Mouse (Mus musculus) midbrain, embryonic 12.5 days (tissue): ENCODE measurements around the gene Fkbp14. TPM values are rescaled to one million over a fixed set of nuclear protein-coding genes. Genes with fewer than 3 reads are reported as not detected.

ENCODE experiments used
- ATAC-seq: fragments of 200-750 bp; cut with Nextera tagmentation; 2 replicates; pipeline ENCODE4 v1.8.0; 2017; ENCODE audit warnings: low read depth, moderate TSS enrichment, moderate library complexity; ENCODE audit not compliant: low FRiP score
- H3K27ac ChIP-seq: fragments of 300-500 bp; sonication (generic); replicated peaks from 2 replicates; pipeline ENCODE4 v1.5.1; 2016; ENCODE audit warnings: mild to moderate bottlenecking
- H3K27me3 ChIP-seq: fragments of 300-500 bp; sonication (generic); 2 replicates; pipeline ENCODE4 v1.6.1; 2016; ENCODE audit warnings: mild to moderate bottlenecking
- H3K36me3 ChIP-seq: fragments of 300-500 bp; sonication (generic); 2 replicates; pipeline ENCODE4 v1.6.1; 2016
- H3K4me1 ChIP-seq: fragments of 300-500 bp; sonication (generic); 2 replicates; pipeline ENCODE4 v1.6.1; 2016
- H3K4me2 ChIP-seq: fragments of 300-500 bp; sonication (generic); replicated peaks from 2 replicates; pipeline ENCODE4 v1.6.1; 2016; ENCODE audit warnings: mild to moderate bottlenecking, moderate library complexity
- H3K4me3 ChIP-seq: fragments of 300-500 bp; sonication (generic); 2 replicates; pipeline ENCODE4 v1.5.1; 2016; ENCODE audit warnings: mild to moderate bottlenecking
- H3K9ac ChIP-seq: fragments of 300-500 bp; sonication (generic); replicated peaks from 2 replicates; pipeline ENCODE4 v1.6.1; 2016; ENCODE audit warnings: mild to moderate bottlenecking, moderate library complexity
- H3K9me3 ChIP-seq: fragments of 300-500 bp; sonication (generic); 2 replicates; pipeline ENCODE4 v1.6.1; 2016; ENCODE audit warnings: mild to moderate bottlenecking
- WGBS: fragments of 180-500 bp; shearing (Covaris S2); methylation state at CpG from one replicate; pipeline ENCODE4 v1.1.7; 2016; 5-methylcytosine and 5-hydroxymethylcytosine counted together
- polyA plus RNA-seq: library from polyadenylated mRNA; unstranded; fragments of >200 nt; fragmentation: Nextera tagmentation; extraction: Ambion mirVana; gene quantifications from 2 replicates; pipeline ENCODE4 v1.2.1, GENCODE M21; 2016

Fkbp14 gene
- polyA plus RNA-seq, 1 experiment from 2014 or later = 15.7 TPM

- no peak overlapping the region for H3K4me2 ChIP-seq
- 0 out of 2 replicates have a peak, but pooled peaks cover 4% of the 10 kb centered on the region for H3K9me3 ChIP-seq
- 90% methylated on average over 2 of the region's 2 CpGs for WGBS
- H3K4me1 ChIP-seq = no peaks in the 10 kb centered on the region
- H3K27ac ChIP-seq = no peak overlapping the region
- no peaks in the 10 kb centered on the region for H3K27me3 ChIP-seq
- H3K9ac ChIP-seq = no peak overlapping the region
- peaks cover 2% of the 10 kb centered on the region; the same call in 1 of the 2 replicates for H3K36me3 ChIP-seq
- no peak for ATAC-seq
- no peak overlapping the region for H3K4me3 ChIP-seq
Measured at GRCm38 (mm10) chr6:54602891-54603290, 5.8 kb upstream of the Fkbp14 start.

DNA sequence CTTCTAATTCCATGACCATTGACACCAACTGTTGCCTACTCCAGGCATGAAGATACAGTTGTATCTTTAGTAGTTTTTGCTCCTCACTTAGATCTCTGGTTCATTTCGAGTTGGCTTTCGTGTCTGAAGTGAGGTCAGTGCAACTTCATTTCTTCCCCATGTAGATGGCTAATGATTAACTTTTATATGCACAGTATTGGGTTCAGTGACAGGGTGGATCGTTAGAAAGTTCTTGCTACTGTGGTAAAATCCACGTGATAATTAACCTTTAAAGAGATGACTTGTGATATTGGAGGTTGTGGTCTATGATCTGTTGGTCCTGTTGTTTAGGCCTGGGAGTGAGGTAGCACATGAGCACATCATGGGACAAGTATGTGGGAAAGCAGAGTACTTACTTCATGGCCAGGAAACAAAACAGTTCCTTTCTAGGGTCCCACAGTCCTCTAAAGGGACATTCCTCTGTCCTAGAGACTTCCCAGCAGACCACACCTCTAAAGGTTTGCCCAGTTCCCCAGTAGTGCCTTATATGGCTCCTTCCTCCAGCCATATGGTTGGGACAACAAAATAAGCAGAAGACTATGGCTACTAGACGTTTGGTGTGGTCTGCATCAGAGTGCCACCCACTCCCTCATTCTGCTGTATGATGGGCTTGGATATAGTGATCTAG is 3.7 kb upstream of the Fkbp14 start:
- no peak overlapping the region for H3K4me3 ChIP-seq
- no peak for ATAC-seq
- 83% methylated on average over 5 of the region's 5 CpGs for WGBS

DNA sequence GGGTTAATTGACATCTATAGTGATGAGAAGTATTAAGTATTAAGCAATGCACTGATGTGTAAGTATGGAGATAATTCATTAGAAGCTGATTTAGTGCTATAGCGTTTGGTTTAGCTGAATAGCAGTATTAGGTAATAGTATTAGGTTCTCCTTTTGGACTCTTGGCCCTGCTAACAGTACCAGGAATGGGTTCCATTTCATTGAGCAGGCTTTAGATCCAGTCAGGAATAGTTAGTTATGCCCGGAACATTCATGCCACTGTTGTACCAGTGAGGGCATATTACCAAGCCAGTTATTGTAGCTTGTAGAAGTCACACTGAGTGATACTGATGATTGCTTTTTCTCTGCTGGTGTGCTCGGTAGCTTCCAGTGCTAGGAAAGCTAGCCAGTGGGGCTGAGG is 603 bp upstream of the Fkbp14 start:
- peaks cover 31% of the 10 kb centered on the region for H3K4me1 ChIP-seq
- no peak overlapping the region for H3K4me2 ChIP-seq
- no peaks in the 10 kb centered on the region for H3K36me3 ChIP-seq
- H3K9ac ChIP-seq = no peak overlapping the region
- ATAC-seq = no peak
- H3K4me3 ChIP-seq = no peak overlapping the region
- WGBS = 92% methylated on average over 3 of the region's 3 CpGs
- no peak overlapping the region for H3K27ac ChIP-seq
- H3K27me3 ChIP-seq = no peaks in the 10 kb centered on the region
- H3K9me3 ChIP-seq = no peaks in the 10 kb centered on the region

More for the DNA sequence above, 3.7 kb upstream of the Fkbp14 start:
- Histone ChIP-seq H3K36me3 (peaks cover 2% of the 10 kb centered on the region; the same call in 1 of the 2 replicates), H3K4me2 (no peak overlapping the region), H3K9me3 (0 out of 2 replicates have a peak, but pooled peaks cover 4% of the 10 kb centered on the region), H3K27ac (no peak overlapping the region), H3K27me3 (no peaks in the 10 kb centered on the region), H3K4me1 (peaks cover 16% of the 10 kb centered on the region), H3K9ac (no peak overlapping the region)

DNA sequence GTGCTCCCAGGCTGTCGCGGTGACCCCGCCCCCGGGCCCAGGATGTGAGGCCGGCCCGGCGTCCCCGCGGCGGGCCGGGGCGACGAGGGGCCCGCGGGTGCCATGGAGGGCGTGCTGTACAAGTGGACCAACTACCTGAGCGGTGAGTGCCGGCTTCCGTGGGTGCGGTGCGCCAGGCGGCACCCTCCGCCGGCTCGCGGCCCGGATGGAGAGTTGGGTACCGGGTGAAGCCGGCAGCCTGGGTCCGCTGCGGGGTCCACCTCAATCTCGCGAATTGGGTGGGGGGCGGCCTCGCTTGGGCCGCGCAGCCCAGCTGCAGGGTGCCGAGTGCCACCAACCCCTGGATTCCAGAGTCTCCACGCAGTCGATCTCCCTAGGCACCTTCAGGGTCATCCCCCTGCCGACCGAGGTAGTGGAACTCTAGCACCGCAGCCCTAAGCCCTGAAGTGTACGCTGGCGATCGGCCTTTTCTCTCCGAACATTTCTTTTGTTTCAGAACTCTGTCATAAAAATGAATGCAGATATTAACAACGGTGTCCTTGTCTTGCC is 1.7 kb downstream of the Fkbp14 start:
- WGBS = under 1% methylated on average over 47 of the region's 48 CpGs
- ATAC-seq = no peak; the same call in 1 of the 2 replicates
- Histone ChIP-seq H3K27ac (peak overlapping the region; percentile 77), H3K4me1 (peaks cover 41% of the 10 kb centered on the region), H3K4me3 (peak overlapping the region; percentile 91), H3K36me3 (no peaks in the 10 kb centered on the region), H3K27me3 (no peaks in the 10 kb centered on the region), H3K9ac (peak overlapping the region; percentile 90), H3K9me3 (no peaks in the 10 kb centered on the region), H3K4me2 (peak overlapping the region; percentile 54)

DNA sequence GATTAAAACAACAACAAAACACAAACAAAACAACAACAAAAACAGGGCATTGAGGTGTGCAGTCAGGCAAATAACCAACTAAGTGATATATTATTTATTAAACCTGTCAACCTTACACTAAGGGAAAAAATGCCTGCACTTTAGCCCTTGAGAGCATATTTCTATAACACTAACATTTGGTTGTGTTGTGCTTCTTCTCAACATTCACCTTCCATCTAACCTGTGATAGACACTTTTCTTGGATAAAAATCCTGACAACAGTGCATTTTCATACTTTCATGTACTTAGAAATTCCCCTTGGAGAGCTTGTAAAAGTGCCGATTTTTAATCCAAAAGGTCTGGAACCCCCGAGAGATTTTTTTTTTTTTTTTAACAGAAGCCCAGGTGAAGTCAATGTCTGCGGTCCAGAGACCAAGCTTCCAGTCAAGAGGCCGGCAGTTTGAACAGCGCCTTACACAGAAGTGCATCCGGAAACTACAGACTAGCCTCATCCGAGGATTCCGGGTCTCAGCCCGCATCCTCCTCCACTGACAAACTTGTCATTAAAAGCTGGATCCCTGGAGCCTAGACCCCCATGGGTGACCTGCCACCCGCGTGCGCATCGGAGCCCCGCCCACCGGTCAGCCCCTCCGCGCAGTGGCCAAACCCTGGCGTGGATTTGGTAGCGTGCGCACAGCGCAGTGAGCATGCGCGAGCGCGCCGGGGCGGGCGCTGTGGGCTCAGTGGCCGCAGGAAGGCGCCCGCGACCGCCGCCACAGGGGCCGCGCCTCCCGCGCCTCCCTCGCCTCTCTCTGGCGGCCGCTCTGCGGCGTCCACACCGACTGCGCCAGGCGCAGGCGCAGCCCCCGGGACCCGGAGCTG is 2.4 kb downstream of the Fkbp14 start, which contains the start of gene Plekha8:
Plekha8 (plus strand) TSS at position 643 of the 861 bp plus-strand sequence.
- Histone ChIP-seq H3K4me2 (peak within 1 kb of the TSS; percentile 54), H3K4me3 (peak within 1 kb of the TSS; percentile 91), H3K27me3 (no peaks in the 10 kb centered on the region), H3K9me3 (no peaks in the 10 kb centered on the region), H3K36me3 (no peaks in the 10 kb centered on the region), H3K4me1 (peaks cover 41% of the 10 kb centered on the region), H3K9ac (peak within 1 kb of the TSS; percentile 90), H3K27ac (peak within 1 kb of the TSS; percentile 77)
- WGBS = under 1% methylated on average over 44 of the region's 49 CpGs
- peak; percentile 95 for ATAC-seq

GRCm38 (mm10) chr6:54593766-54594468 is 3.2 kb downstream of the Fkbp14 start:
- Histone ChIP-seq H3K27ac (no peak overlapping the region), H3K9me3 (no peaks in the 10 kb centered on the region), H3K9ac (peak overlapping the region; percentile 41), H3K4me3 (peak overlapping the region; percentile 56), H3K27me3 (no peaks in the 10 kb centered on the region), H3K4me2 (peak overlapping the region; percentile 77), H3K4me1 (peaks cover 45% of the 10 kb centered on the region), H3K36me3 (no peaks in the 10 kb centered on the region)
- 59% methylated on average over 8 of the region's 8 CpGs for WGBS
- ATAC-seq = no peak

- H3K4me2 ChIP-seq = peak overlapping the region; percentile 77
- H3K4me1 ChIP-seq = peaks cover 46% of the 10 kb centered on the region
- H3K9ac ChIP-seq = peak overlapping the region; percentile 62
- 1% methylated on average over 20 of the region's 20 CpGs for WGBS
- H3K27ac ChIP-seq = peak overlapping the region; percentile 32; the same call in 1 of the 2 replicates
- no peaks in the 10 kb centered on the region for H3K27me3 ChIP-seq
- H3K9me3 ChIP-seq = no peaks in the 10 kb centered on the region
- H3K36me3 ChIP-seq = no peaks in the 10 kb centered on the region
- peak overlapping the region; percentile 56 for H3K4me3 ChIP-seq
- peak; percentile 78 for ATAC-seq
Measured at GRCm38 (mm10) chr6:54592938-54593535, 4.1 kb downstream of the Fkbp14 start.

- Histone ChIP-seq H3K4me3 (no peak overlapping the region), H3K4me2 (peak overlapping the region; percentile 20), H3K4me1 (peaks cover 39% of the 10 kb centered on the region), H3K9me3 (no peaks in the 10 kb centered on the region), H3K27ac (no peak overlapping the region), H3K36me3 (no peaks in the 10 kb centered on the region), H3K27me3 (no peaks in the 10 kb centered on the region), H3K9ac (no peak overlapping the region; the same call in 1 of the 2 replicates)
- 46% methylated on average over 6 of the region's 6 CpGs for WGBS
- no peak for ATAC-seq
Measured at GRCm38 (mm10) chr6:54591778-54592177, 5.3 kb downstream of the Fkbp14 start.

GRCm38 (mm10) chr6:54590691-54591090 is 6.4 kb downstream of the Fkbp14 start:
- WGBS = 96% methylated on average over 2 of the region's 2 CpGs
- Histone ChIP-seq H3K4me3 (no peak overlapping the region), H3K36me3 (no peaks in the 10 kb centered on the region), H3K27ac (no peak overlapping the region), H3K4me2 (no peak overlapping the region), H3K9ac (no peak overlapping the region), H3K4me1 (peaks cover 29% of the 10 kb centered on the region), H3K9me3 (no peaks in the 10 kb centered on the region), H3K27me3 (no peaks in the 10 kb centered on the region)
- no peak for ATAC-seq

DNA sequence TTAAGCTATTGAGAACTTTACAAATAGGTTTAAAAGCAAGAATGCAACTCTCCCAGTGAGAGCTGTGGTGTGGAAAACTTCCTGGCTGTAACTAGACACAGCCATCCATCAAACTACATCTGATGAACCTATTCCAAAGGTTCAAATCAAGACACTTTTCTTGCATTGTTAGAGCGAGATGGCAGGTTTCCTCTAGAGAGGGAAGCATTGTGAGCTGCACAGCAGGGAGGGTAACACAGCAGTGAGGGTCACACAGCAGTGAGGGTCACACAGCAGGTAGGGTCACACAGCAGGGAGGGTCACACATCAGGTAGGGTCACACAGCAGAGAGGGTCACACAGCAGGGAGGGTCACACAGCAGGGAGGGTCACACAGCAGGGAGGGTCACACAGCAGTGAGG is 8.9 kb downstream of the Fkbp14 start:
- no peak for ATAC-seq
- no peaks in the 10 kb centered on the region for H3K9me3 ChIP-seq
- H3K4me3 ChIP-seq = no peak overlapping the region
- H3K36me3 ChIP-seq = no peaks in the 10 kb centered on the region
- 56% methylated on average over 1 of the region's 1 CpGs for WGBS
- H3K4me2 ChIP-seq = no peak overlapping the region
- no peak overlapping the region for H3K9ac ChIP-seq
- H3K4me1 ChIP-seq = peaks cover 16% of the 10 kb centered on the region
- H3K27ac ChIP-seq = no peak overlapping the region
- no peaks in the 10 kb centered on the region for H3K27me3 ChIP-seq

GRCm38 (mm10) chr6:54587683-54588082 is 9.4 kb downstream of the Fkbp14 start:
- Histone ChIP-seq H3K27ac (no peak overlapping the region), H3K4me3 (no peak overlapping the region), H3K27me3 (no peaks in the 10 kb centered on the region), H3K4me2 (no peak overlapping the region), H3K36me3 (no peaks in the 10 kb centered on the region), H3K9ac (no peak overlapping the region), H3K4me1 (peaks cover 15% of the 10 kb centered on the region), H3K9me3 (no peaks in the 10 kb centered on the region)
- 87% methylated on average over 4 of the region's 4 CpGs for WGBS
- no peak for ATAC-seq
